Mouse (Mus musculus): Measurements from ENCODE around the gene Ankfn1. TPM values are rescaled to one million over a fixed set of nuclear protein-coding genes. Genes with fewer than 3 reads are reported as not detected.

Gene Ankfn1
- under 1 TPM; 0.10 to 0.27 TPM for polyA plus RNA-seq (2017; shearing (Covaris generic))

DNA sequence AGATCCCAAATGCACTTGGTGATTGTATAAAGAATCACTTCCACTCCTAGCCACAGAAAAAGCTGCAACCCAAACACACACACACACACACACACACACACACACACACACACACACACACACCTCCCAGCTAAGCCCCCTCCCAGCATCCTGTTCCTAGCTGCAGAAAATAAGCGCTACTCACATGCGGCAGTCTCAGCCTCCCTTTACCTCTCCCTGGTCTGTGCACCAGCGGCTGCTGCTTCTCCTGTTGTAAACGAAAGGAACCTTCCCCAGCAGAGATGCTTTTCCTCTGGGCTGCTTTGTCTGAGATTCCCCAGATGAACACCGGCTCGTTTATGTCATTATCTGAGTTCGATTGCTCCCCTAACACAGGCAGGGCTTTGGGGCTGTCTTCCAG is at the start of gene Ankfn1:
Ankfn1 (minus strand) TSS at position 223 of the 400 bp plus-strand sequence.

Other genes with a start within 250 kb of the Ankfn1 start
- 10 to 100 TPM in 1 of 2 experiments, 1 to 10 TPM in 1; 8.2 to 11.8 TPM for gene Pctp, start 225.2 kb upstream of the Ankfn1 start, polyA plus RNA-seq (2017; shearing (Covaris generic))

Data from inflammation-experienced regulatory T-cells (primary cell).